Mouse (Mus musculus) embryo, embryonic 11.5 days (tissue): ENCODE measurements around the gene Tnfrsf13c.

Source experiments
- DNase-seq: peaks from one replicate; pipeline ENCODE4 v3.0.0-alpha.2; 2012; ENCODE audit warnings: low read depth, low spot score

Gene Tnfrsf13c

GRCm38 (mm10) chr15:82207504-82208219 lies 16.5 kb downstream of the Tnfrsf13c start:
- no peak for DNase-seq

- DNase-seq = no peak
These were observed 17.1 kb downstream of the Tnfrsf13c start for GRCm38 (mm10) chr15:82207105-82207459.

DNA sequence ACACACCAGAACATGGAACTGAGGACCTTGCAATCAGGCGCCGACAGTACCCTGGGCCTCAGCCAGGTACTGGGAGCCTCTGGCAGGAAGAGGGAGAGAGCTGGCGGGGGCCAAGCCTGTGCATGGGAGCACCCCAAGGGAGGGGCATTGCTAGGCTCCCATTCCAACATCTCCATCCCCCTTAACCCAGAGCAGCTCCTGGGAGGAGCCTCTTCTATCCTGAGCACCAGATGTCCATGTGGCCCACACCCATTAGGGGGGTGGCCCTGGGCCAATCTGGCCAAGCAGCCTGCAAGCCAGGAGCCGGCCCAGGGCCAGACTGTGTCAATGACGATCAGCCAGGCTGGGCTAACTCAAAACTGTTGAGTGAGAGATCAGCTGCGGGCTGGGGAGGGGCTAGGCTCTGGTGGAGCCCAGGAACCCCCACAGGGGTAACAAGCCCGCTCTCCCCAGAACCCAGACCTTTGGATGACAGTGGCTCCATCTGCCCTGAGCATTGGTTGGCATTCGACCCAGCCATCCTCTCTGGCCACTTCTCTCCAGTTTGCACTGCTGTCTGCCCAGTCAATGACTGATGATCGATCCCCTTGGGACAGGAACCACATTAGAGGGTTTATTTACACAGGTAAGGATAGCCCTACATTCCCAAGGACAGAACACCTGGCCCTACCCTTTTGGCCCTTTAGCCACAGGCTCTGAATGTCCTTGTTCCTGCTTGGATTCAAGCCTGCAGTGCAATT lies 17.6 kb downstream of the Tnfrsf13c start:
- DNase-seq = no peak

GRCm38 (mm10) chr15:82204680-82205371 lies 19.3 kb downstream of the Tnfrsf13c start:
- no peak for DNase-seq

DNA sequence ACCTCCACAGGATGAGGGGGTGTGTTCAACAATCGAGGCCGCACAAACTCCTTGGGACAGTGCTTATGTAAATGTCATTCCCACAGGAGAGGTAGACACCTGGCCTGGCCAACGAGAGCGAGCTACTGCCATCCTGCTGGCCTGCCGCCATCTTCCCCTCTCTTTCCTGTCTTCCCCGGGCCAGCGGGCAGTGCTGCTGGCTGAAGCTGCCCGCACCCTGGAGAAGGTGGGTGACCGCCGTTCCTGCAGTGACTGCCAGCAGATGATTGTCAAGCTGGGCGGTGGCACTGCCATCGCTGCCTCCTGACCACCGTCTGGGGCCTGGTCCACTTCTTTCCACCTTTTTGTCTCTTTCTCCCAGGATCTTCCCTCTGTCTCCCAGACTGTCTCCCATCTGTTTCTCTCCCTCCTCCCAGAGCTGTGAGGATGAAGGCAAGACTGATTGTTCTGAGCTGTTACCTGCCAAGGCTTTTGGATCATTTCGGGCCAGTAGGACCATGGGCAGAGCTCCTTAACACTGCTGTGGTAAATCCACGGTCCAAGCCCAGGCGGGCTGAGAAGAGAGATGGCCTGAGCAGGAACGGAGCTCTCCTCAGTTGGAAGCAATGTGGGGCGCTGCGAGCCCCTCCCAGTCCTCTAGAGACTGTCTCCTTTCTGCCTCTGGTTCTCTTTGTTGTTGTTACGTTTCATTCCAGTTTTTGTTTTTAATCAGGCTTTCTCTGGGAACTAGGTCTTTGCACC lies 20.4 kb downstream of the Tnfrsf13c start:
- DNase-seq = no peak

GRCm38 (mm10) chr15:82203090-82203489 lies 21.1 kb downstream of the Tnfrsf13c start:
- DNase-seq = no peak

- no peak for DNase-seq
These were observed 22.1 kb downstream of the Tnfrsf13c start for GRCm38 (mm10) chr15:82202086-82202485.

- DNase-seq = no peak
These were observed 24.6 kb downstream of the Tnfrsf13c start for GRCm38 (mm10) chr15:82199546-82199945.

DNA sequence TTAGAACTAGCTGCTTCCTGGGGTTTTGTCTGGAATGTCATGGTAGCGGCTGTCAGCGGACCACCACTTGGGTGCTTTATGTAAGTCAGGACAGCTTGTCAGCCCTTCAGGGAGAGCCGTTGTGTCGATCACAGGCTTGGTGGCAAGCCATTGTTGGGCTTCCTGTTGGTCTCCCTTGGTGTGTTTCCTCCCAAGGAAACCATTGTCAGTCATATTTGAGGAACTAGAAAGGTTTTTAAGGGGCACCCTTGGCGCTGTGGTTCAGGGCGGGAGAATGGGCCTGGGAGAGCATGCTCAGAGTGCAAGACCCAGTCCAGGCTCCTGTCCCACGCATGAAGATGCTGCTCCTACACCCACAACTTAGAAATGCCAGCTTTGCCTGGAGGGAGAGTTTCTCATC lies 25.8 kb downstream of the Tnfrsf13c start:
- no peak for DNase-seq

GRCm38 (mm10) chr15:82197937-82198336 lies 26.2 kb downstream of the Tnfrsf13c start:
- no peak for DNase-seq

- no peak for DNase-seq
These were observed 26.9 kb downstream of the Tnfrsf13c start for GRCm38 (mm10) chr15:82197246-82197750.

DNA sequence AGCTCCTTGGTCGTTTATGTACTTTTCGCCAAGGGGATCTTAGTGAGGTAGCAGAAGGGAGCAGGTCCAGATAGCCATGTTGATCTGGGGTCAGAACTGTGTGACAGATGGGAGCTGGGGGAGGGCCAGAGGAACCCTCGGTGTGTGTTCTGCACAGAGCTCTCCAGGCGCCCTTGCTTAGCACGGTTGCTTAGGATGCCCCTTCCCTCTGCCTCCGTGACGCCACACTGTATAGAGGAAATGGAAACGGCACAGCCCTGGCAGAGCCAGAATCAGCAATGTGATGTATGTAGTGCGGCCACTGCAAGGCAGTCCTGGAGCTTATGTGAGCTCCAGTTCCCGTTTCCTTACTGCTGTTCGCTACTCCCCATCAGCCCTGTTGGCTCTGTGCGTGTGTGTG lies 27.9 kb downstream of the Tnfrsf13c start:
- no peak for DNase-seq

- no peak for DNase-seq
These were observed 31.6 kb downstream of the Tnfrsf13c start for GRCm38 (mm10) chr15:82192617-82193016.

GRCm38 (mm10) chr15:82188481-82189240 lies 35.5 kb downstream of the Tnfrsf13c start:
- DNase-seq = no peak

GRCm38 (mm10) chr15:82187924-82188323 lies 36.2 kb downstream of the Tnfrsf13c start:
- DNase-seq = no peak

DNA sequence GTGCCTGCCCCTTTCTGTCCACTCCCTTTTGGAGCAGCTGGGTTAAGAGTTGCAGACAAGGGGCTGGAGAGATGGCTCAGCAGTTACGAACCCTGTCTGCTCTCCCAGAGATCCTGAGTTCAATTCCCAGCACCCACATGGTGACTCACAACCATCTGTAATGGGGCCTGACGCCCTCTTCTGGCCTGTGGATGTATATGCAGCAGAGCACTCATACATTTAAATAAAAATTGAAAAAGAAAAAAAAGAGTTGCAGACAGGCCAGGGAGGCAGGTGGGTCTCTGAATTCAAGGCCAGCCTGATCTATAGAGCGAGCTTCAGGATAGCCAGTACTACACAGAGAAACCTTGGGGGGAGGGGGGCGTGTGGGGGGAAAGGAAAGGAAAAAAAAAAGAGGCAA lies 36.8 kb downstream of the Tnfrsf13c start:
- no peak for DNase-seq

DNA sequence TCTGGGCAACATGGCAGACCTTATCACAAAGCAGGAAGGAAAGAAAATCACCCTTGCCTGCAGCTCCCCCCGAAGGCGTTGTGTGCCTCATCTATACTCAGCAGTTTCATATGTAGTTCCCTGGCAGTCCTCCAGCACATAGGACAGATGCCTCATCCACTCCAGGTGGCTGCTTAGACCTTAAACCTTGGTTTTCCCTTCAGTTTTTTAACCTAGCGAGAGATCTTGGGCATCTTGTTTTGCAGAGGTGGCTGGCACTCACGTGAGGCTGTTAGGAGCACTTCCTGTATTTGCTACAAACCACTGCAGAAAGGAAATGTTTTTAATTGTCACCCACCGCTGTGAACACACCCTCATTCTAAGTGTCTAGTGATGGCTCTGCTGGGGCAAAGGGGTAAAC lies 37.2 kb downstream of the Tnfrsf13c start:
- no peak for DNase-seq

DNA sequence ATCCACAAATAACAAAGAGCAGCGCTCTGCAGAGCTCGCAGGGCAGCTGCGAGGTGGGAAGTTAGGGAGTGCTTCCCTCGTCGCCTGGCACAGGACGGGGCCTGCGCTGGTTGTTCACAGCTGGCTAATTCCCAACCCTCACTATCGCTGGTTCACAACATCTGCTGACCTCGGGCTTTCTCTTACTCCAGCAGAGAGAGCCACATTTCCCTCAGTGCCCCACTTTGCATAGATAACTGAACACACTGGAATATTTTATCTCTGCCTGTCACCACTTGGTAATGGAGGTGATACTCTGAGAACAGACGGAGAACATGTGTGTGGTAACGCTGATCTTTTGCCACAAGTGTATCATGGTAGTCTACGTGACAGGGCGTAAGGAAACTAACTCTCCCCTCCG lies 38.0 kb downstream of the Tnfrsf13c start:
- DNase-seq = no peak

DNA sequence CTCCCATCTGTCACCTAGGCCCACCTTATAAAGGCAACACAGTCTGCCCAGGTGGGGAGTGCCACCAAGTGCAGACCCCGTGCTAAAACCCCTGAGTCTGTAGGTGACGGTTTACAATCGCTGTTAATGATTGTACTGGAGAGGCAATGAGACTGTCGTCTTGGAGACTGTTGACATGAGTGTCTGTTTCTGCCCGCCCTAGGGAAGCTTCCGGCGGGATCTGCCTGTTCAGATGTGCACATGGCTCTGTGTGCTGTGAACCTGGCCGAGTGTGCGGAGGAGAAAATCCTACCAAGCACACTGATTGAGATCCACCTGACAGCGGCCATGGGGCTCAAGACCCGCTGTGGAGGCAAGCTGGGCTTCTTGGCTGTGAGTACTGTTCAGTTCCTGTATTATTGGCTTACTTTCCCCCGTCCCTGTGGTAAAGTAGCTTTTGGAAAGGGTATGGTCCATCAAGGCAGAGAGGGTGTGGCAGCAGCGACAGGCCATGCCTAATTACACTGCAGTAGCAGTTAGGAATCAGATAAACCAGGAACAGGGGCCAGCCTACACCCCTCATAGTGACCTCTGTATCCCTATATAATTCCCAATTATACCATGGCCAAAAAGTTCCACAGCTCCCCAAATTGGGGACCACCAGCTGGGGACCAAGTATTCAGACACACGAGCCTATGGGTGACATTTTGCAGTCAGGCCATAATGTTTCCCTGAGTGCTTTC lies 38.9 kb downstream of the Tnfrsf13c start:
- DNase-seq = no peak

DNA sequence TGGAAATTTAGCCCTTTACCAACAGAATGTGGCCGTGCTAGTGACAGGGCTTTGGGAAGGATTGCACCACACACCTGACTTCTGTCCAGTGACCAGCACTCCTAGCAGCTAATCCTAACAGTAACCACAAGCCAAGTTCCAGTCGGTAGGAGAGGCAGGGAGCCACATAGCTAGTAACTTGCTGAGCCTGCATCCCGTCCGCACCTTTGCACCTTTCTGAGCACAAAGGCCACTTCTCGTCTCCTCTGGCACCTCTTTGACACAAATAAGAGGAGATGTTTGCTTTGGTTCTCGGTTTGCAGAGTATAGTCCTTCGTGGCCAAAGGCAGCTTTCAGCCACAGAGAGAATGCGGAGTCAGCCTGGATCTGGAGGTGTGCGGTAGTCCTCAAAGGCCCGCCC lies 39.5 kb downstream of the Tnfrsf13c start:
- no peak for DNase-seq
